Mouse (Mus musculus): ENCODE results near the gene Gm49388.

DNA sequence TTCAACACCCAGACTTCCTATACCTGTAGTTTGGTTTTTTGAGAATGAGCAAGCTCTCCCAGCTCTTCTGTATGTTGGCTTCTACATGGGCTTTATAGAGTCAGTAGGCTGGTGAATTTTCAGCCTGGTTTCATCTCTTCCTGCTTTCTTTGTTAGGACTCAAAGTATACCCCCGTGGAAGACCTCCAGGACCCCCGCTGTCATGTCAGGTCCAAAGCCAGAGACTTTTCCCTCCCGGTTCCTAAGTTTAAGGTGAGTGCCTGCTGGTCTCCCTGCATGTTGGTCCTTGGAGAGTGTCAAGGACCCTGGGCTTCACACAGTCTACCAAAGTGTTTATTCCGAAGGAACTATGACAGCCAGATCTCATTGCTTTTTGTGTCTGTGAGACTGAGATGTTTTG lies 7.1 kb upstream of the Gm49388 start:
- no peak for TF ChIP-seq CTCF (IDR thresholded peaks at IDR 0.05; ENCODE audit: control insufficient read depth, insufficient read depth, low read length)
- TF ChIP-seq POLR2A (IDR thresholded peaks at IDR 0.05; ENCODE audit: borderline replicate concordance, control insufficient read depth, low read depth, low read length) = no peak

All from bone marrow, adult 2 months (tissue).